Mouse (Mus musculus) WW6 (cell line): ENCODE results near the gene Taar1.

ENCODE experiments used
- DNase-seq: peaks from one replicate; pipeline ENCODE4 v3.0.0-alpha.2; 2013; ENCODE audit warnings: low read depth, low spot score

Gene Taar1

DNA sequence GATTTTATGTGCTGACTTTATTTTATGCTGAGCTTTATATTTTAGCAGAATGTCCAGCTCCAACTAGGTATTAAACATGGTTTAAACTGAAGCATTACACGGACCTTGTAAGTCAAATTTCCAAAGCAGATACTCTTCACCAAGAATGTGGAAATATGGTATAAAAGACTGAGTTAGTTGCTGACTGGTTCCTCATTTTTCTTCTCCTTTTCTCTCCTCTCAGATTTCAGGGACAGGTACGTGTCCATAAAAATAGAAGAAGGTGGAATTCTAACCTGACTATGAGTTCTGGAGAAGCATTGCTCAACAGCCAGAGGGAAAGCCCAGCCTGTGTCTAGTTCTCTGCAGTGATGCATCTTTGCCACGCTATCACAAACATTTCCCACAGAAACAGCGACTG, at the start of gene Taar1:
Taar1 (plus strand) TSS at position 301 of the 400 bp plus-strand sequence.
- no peak for DNase-seq

DNA sequence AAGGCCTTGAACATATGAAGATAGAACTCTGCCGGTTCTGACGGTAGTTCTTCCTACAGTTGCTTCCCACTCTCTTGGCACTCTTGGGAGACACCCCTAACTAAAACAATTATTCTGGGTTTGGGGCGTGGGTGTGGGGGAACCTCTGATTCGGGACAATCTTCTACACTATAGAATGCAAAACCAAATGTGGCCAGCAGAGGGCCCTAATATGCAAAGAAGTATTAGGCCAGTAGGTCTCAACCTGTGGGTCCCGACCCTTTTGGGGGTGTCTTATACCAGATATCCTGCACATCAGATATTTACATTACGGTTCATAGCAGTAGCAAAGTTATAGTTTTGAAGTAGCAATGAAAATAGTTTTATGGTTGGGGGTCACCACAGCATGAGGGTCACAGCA, 39.5 kb upstream of the Taar1 start:
- no peak for DNase-seq

DNA sequence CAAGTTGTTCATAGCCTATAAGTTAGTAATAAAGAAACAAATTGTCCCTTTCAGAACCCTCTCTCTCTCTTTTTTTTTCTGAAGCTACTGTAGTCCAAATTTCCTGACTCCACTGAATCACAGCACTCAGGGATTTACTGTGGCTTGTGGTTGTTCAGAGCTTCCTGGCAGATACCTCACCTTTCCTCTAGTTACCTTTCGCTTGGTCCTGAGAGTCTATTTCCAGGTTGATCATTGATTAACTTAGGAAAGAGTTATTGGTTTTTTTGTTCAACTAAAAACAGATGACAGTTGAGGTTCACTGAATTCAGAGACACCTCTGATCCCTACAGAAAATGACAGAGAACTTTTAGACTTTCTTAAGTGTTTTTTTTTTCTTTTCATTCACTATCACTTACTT, 35.2 kb upstream of the Taar1 start:
- DNase-seq = no peak

DNA sequence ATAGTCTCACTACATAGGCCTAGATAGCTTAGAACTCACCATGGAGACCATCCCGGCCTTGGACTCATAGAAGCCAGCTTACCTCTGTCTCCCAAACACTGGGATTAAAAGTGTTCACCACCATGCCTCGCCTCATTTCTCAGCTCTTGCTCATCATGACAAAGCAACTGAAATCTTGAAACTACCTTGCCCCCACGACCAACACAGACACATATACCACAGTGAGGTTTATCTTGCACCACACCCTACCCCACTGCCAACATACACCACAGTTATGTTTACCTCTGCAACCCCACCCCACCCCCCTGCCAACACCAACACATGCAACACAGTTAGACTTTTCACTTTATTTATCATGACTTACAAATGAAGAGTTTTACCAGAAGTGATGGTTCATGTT, 34.1 kb upstream of the Taar1 start:
- DNase-seq = no peak

DNA sequence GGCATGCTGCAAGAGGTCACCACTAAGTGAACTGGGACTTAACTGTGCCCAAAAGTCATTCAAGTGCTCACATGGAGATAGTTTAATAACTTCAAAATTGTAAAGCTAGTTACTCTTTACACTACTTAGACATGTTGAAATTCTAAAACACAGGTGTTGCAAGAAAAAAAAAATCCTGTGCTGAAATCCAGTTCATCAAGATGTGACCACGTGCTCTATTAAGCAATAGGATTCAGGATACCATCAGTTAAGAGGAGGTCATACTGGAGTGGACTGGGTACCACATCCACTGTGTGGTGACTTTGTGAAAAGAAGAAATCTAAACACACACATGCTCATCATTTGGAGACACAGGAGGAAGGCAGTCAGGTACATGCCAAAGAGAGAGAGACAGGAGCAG, 27.2 kb upstream of the Taar1 start:
- DNase-seq = no peak

DNA sequence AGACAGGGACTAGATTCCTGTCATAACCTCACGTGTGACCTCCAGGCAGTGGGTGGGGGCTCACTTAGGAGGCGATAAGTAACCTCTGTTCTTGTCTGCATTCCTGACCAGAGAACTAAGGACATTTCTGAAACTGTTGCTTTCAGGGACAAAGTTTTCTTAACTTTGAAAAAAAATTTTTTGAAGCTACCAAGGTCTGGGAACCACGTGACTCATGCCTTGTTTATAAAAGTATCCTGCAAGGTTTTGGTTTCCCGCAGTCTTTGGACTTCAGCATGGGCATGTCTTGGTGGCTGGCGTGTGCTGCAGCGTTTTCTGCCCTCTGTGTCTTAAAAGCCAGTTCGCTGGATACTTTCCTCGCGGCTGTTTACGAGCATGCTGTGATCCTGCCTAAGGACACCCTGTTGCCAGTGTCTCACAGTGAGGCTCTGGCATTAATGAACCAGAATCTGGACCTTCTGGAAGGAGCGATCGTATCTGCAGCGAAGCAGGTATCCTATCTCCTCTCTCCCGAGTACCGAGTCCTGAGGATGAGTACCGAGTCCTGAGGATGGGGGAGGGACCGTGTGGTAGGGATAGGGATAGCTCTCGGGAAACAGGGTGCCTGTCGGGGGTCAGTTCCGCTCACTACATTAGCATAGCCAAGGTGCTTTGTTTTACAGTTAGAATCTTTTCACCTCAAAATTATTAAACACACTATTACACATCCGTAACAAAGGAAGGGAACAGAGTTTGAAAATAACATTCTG, 25.4 kb upstream of the Taar1 start, which contains the start of gene Vnn1:
Vnn1 (plus strand) TSS at position 88 of the 749 bp plus-strand sequence.
- DNase-seq = no peak

DNA sequence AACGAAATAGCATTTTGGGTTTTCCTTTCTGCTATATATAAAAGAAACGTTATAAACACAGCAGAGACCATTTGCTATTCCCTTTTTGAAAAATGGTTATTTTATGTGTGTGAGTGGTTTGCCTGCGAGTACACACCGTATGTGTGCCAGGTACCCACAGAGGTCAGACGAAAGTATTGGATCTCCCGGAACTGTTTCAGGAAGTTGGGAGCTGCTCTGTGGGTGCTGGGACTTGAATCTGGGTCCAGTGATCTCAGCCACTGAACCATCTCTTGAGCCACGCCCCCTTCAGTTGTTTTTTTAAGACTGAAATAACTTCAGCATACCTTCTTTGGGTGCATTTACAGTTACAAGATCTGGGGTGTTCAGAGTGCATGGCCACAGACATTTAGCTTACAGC, 24.8 kb upstream of the Taar1 start:
- no peak for DNase-seq

DNA sequence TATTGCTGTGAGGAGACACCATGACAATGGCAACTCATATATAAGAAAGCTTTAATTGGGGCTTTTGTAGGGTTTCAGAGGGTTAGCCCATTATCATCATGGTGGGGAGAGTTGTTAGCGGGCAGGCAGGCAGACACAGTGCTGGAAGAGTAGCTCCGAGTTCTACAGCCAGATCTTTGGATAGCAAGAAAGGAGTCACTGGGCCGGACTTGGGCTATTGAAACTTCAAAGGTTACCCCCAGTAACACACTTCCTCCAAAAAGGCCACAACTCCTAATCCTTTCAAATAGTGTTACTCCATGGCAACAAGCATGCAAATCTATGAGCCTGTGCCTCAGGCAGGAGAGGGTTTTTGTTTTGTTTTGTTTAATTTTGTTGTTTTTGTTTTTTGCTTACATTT, 19.0 kb upstream of the Taar1 start:
- DNase-seq = no peak

DNA sequence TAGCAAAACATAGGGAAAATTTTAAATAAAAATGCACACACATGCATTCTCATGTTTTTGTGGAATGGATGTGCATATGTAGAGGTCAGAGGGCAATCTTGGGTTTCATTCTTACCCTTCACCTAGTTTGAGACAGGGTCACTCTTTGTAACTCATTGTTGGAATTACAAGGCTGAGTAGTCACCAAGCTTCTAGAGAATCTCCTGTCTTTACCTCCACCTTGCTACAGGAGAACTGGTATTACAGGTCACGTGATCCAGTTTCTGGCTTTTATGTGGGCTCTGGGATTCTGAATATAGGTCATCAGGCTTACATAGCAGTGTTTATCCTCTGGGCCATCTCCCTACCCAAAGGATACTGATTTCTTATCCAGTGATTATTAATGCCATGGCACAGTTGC, 14.5 kb upstream of the Taar1 start:
- no peak for DNase-seq

DNA sequence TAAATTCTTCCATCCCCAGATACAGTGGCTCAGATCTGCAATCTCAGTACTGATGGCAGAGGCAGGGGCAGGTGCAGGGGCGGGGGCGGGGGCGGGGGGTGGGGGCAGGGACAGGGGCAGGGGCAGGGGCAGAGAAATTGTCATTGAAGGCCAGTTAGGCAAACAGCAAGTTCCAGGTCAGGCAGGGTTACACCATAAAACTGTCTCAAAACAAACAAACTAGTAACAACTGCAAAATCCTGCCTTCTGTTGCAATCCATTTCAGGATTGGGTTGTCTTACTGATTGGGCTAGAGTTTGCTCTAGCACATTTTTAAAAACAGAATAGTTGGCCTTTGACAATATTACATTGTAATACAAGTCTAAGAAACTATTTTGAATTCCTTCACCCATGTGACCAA, 2.3 kb downstream of the Taar1 start:
- no peak for DNase-seq

DNA sequence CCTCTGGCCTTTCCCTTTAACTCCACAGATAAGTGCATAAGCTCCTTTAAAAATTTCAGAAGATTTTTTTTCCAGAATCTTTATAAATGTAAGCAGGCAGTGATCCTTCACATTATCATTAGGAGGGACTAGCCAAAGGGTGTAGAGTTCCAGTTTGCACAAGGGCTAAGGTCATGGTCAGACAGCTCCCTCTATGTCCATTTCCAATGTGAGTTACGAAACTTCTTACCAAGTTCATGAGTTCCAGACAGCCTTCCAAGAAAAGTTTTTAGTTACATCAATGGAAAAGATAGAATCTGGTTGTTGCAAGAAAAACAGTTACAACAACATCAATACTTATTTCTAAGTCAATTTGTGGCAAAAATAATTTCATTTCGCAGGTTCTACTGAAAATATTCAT, 3.8 kb downstream of the Taar1 start:
- DNase-seq = no peak

DNA sequence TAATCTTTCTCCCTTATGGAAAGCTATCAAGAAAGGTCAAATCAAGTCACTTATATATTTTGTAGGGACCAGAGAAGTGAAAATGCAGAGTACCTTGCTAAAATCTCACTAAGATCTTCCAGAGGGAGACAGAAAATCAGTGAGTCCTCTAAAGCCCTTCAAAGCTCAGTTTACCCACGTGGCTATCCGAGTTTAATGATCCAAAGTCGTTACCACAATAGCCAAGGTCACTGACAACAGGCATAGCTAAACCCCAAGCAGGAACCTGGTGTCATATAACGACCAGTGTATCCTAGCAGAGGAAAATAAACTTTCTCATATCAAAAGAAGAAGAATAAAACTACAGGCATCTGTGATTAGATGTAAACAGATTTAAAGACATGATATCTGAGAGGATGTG, 17.5 kb downstream of the Taar1 start:
- DNase-seq = no peak

DNA sequence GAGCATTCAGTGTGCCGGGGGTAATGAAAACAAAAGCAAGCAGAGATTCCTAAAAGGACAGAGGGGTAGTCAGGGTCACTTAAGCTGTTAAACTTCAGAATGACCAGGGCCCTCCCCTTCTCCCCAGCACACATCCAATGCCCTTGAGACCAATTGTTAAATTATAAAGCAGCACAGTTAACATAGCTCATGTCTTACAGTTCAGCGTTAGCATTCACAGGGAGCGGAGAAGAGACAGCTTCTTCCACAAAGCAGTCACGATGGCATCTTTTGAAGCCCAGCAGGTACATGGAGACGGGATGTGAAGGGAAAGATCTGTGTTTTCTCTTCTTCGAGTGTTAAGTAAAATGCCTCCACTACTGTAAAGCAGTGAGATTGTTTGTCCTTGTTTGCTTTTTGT, 18.2 kb downstream of the Taar1 start, which contains the start of gene Taar2:
Taar2 (plus strand) TSS at position 261 of the 400 bp plus-strand sequence.
- no peak for DNase-seq

DNA sequence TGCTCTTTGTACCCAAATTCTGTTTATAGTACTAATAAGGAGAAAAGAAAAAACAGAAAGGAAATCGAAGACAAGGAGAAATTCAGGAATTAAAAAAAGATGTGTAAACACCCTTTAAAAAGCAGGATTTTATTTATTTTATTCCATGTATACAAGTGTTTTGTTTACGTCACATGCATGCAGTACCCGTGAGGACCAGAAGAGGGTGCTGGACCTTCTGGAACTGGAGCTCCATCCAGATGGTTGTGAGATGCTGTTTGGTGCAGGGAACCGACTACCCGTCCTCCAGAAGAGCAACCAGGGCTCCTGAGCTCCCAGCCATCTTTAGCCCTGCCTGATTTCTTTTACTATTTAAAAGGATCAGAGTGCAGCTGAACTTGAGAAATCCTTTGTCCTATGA, 22.3 kb downstream of the Taar1 start:
- DNase-seq = peak; percentile 38

DNA sequence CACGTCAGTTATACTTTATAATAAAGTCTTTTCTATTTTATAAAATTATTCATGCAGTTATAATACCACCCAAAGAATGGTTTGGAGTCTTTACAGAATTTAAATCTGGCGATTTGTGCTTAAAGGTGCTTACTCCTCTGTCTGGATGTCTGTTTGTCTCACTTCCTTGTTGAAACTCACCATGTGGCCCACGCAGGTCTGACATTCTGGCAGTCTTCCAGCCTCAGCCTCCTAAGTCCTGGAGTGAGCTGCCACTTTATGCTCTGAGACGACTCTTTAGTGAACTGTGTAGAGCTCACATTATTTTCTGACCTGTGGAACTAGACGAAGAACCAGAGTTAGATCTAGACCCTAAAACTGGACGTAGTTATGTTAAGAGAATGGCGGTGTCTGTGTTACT, 27.9 kb downstream of the Taar1 start:
- DNase-seq = no peak

DNA sequence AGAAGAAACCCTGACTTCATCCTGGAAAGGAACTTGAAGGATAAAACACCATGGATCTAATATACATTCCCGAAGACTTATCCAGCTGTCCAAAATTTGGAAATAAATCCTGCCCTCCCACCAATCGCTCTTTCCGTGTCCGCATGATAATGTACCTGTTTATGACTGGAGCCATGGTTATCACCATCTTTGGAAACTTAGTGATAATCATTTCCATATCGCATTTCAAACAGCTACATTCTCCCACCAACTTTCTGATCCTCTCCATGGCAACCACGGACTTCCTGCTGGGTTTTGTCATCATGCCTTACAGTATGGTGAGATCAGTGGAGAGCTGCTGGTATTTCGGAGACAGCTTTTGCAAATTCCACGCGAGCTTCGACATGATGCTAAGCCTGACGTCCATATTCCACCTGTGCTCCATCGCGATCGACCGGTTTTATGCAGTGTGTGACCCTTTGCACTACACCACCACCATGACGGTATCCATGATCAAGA, 29.4 kb downstream of the Taar1 start, which contains the start of gene Taar3:
Taar3 (plus strand) TSS at position 51 of the 498 bp plus-strand sequence.
- no peak for DNase-seq

DNA sequence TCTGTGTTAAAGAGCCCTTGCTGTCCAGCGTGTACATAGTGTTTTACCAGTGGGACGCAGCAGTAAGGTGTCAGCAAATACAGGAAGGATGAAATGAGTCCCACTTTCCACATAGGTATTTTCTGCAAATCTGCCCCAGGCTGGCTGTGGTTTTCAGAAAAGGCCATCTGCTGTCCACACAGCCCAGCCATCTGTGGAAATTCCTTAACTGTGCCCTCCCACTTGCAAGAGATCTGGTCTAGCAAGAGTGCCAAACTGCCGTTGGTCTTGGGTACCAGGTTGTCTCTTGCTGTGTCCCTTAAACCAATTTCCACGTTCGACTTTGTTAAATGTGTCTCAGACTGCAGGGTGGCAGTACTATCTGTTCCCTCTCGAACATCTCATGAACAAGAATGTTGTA, 31.6 kb downstream of the Taar1 start:
- no peak for DNase-seq

DNA sequence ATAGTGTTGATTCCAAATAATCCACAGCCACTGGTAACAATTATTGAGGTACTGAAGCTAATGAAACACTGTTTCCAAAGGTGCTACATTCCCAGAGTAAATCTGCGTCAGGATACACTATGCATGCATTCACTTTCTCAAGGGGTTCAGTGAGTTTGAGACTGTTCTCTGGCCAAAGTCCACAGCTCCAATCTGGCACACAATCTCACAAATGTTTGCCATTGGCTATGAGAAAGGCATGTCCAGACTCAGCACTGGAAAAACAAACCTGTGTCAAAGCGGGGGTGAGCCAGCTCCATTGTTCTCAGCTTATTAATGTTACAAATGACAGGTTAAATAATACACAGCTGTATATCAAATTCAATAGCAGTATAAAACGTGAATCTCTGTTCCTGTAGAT, 38.9 kb downstream of the Taar1 start:
- DNase-seq = no peak

DNA sequence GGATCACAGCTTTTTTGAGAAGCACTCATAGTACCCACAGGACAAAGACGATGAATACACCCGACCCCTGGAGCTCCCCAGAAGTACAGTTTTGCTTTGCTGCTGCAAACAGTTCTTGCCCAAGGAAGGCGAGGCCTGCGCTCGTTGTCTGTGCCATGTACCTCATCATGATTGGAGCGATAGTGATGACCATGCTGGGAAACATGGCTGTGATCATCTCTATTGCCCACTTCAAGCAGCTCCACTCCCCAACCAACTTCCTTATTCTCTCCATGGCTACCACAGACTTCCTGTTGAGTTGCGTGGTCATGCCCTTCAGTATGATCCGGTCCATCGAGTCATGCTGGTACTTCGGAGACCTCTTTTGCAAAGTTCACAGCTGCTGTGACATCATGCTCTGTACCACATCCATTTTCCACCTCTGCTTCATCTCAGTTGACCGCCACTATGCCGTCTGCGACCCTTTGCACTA, 40.3 kb downstream of the Taar1 start, which contains the start of gene Taar4:
Taar4 (plus strand) TSS at position 51 of the 472 bp plus-strand sequence.
- no peak for DNase-seq

DNA sequence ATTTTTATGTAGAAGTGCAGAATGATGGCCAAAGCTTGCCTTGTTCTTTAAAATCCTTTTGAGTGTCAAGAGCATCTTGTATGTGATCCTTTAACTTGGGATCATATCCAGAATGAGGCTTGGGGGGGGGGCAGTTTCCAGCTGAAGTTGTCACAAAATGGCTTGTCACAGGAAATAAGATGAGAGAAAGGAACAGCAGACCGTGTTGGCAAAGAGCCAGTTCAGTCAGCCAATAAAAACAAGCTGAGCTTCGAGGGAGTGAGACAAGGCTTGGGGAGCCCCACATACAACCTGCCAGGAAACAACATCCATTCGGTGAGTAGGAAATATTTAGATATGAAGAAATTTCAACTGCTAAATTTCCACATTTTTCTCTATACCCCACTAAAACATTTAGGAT, 43.3 kb downstream of the Taar1 start:
- no peak for DNase-seq

DNA sequence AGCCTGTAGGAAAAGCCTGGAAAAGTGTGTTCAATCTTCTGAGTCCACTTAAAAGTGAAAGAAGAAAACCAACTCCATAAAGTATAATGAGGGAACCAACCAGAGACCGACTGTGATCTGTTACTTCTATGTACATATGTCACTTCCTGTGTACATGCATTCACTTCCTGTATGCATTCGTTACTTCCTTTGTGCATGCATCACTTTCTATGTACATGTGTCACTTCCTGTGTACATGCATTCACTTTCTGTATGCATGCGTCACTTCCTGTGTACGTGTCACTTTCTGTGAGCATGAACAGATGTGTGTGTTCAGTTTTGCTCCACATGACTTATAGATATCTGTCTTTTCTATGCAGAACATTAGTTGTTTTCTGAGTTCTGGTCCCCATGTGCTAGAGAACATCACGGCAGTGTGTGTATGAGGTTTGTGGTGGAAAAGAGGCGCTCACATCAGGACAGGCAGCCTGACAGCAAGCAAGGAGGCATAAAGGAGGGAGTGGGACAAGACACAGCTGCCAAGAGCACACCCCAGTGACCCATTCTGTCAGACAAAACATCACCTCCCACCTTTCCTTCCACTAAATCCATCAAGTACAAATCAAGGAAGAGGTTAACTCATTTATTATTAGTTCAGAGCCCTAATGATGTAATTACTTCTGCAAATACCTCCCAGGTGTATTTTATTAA, 44.9 kb downstream of the Taar1 start:
- DNase-seq = no peak

DNA sequence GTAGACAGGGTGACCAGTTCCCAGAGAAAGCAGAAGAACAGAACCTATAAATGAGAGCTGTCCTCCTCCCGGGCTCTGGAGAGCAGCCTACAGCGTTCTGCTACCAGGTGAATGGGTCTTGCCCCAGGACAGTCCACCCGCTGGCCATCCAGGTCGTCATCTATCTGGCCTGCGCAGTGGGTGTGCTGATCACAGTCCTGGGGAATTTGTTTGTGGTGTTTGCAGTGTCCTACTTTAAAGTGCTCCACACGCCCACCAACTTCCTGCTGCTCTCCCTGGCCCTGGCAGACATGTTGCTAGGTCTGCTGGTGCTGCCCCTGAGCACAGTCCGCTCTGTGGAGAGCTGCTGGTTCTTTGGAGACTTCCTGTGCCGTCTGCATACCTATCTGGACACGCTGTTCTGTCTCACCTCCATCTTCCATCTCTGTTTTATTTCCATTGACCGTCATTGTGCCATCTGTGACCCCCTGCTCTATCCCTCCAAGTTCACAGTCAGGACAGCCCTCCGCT, 50.6 kb downstream of the Taar1 start, which contains the start of gene Taar5:
Taar5 (plus strand) TSS at position 51 of the 510 bp plus-strand sequence.
- no peak for DNase-seq
